Mouse (Mus musculus) cerebellum, adult 11 months (tissue): ENCODE results near the gene Pou2f2.

ENCODE experiments used
- DNase-seq: peaks from one replicate; pipeline ENCODE4 v3.0.0; 2022

Pou2f2 gene

DNA sequence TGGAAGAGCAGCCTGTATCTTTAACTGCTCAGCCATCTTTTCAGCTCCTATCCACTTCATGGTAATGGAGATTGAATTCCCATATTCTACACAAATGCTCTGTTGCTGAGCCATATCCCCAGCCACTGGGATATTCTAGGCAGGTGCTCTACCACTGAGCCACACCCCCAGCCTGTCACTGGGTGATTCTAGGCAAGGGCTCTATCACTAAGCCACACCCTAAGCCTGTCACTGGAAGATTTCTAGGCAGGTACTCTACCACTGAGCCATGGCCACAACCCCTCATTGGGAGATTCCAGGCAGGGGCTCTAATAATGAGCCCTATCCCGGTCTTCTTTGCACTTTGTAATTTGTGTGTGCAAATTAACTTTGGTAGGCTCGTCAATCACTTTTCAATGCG is 15.6 kb upstream of the Pou2f2 start:
- DNase-seq = no peak

DNA sequence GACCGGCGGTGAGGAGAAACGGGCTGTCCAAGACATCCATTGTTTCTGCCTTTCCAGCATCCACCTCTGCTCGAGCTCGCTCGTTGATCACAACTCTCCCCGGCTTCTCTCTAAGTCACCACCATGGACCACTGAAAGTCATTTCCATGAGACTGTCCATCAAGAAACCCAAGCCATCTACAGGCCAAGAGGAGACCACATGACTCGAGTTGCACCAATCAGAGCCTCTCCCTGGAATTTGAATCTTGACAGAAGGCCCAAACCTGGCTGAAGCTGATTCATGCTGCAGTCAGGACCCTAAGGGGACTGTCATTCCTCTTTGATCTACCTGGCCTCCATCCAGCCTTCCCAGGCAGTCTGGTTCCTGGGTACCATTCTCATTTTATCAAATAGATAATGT is 12.6 kb upstream of the Pou2f2 start:
- no peak for DNase-seq

DNA sequence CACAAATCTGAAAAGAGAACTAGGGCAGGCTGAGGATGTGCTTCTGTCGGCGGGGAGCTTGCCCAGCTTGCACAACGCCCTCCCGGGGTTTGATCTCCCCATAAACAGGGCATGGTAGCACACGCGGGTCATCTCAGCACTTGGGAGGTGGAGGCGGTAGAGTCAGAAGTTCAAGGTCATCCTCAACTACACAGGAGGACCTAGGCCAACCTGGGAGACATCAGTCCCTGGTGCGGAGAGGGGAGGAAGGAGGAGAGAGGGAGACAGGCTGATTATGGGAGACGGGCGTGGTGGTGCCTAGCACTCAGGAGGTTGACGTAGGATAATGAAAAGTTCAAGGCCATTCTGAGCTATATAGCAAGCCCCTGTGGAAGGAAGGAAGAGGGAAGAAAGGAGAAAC is 11.3 kb upstream of the Pou2f2 start:
- no peak for DNase-seq

DNA sequence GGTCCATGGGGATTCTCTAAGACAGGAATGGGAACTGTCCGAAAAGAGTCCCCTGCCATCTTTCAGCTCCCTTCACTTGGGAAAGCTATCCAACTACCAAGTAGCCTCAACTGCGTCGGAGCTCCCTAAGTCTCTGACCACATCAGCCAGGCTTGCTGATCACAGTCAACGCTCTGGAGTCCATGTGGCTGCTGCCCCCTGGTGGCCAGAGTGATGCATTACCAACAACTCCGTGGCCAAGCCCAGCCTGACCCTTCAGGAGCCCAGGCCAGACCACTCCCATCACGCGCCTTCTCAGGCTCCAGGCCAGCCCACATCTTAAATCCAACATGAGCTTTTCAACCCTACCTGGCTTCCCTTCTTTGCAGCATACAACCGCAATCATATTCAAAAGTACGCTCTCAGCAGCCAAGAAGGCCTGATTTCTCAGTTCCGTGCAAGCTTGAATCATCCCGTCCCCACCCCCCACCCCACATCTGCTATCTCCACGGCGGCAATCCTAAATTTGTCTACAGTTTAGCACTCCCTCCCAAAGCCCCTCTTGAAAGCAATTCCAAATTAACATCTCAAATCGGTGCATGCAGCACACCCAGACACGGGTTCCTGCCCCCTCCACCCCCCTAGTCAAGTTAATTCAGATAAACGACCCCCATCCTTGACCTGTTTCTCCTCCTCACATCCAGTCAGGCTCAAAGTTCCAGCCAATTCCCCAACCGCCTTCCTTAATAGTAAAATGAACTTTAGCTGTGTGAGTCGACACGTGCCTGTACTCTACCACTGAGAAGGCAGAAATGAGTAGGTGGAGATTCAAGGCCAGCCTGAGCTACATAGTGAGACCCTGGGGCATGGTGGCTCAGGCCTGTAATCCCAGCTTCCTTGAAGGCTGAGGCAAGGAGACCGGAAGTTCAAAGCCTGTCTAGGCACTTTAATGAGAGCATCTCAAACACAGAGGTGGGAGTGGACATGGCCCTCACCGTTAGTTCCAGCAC is 8.4 kb upstream of the Pou2f2 start:
- DNase-seq = peak; percentile 87

DNA sequence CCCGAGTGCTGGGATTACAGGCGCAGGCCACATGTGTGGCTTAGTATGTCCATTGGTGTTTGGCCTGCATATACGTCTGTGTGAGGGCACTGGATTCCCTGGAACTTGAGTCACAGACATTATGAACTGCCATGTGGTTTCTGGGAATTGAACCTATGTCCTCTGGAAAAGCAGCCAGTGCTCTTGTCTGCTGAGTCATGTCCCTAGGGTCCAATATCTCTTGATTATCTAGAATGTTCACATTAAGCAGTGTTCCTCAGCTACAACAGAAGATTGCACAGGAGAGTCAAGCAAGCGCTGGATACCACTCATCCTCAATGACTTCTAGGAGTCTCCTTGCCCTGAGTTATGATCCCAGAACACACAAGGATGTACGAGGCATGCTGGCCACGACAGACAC is 4.6 kb upstream of the Pou2f2 start:
- DNase-seq = no peak

DNA sequence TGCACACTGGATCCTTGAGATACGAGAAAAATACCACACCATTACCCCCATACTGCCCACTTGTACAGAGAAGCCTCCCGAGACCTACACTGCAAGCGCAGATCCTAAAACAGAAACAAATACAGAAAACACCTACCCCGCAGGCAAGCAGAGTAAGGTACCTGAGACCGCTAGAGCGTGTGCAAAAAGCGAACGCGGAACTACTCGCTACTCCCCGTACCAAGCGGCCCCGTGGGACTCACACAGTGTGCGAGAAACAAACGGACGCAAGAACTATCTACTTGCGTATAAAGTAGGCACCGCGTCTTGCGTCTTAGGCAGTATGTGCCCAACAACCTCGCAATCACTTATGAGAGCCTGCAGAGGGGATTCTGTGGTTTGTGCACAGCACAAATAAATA is 2.3 kb upstream of the Pou2f2 start:
- no peak for DNase-seq

DNA sequence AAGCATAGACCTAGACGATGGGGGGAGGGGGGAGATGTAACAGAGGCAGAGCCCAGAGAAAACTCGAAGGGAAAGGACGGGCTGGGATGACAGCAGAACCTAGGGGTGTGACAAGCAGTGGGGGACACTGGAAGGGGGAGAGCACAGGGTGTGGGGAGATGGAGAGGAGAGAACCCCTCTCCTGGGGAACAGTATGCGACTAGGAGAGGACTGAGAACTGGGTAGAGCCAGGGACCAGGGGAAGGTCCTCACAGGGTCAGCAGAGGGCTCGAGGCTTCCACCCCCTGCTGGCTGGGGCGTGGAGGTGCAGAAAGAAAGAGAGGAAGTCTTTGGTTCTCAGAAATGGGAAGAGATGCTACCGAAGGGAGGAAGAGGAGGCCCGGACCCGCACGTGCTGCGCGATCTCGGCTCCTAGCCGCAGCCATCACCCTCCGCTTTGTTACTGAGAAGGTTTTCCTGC is 1.8 kb upstream of the Pou2f2 start:
- DNase-seq = no peak

DNA sequence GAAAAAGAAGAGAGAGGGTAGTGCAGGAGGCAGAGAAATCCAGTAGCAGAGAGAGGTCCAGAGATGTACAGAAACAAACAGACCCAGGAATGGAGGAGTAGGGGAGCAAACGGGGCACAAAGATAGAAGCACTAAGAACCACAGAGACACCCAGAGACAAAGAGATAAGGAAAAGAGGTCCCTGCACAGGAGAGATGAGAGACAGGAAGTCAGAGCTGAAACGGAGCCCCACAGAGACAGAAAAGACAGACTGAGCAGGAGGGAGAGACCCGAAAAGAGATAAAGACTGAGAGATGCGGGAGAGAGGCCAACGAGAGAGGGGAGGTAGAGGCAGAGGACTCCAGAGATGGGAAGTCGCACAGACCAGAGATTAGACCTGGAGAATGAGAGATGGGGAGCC is 986 bp upstream of the Pou2f2 start:
- no peak for DNase-seq

DNA sequence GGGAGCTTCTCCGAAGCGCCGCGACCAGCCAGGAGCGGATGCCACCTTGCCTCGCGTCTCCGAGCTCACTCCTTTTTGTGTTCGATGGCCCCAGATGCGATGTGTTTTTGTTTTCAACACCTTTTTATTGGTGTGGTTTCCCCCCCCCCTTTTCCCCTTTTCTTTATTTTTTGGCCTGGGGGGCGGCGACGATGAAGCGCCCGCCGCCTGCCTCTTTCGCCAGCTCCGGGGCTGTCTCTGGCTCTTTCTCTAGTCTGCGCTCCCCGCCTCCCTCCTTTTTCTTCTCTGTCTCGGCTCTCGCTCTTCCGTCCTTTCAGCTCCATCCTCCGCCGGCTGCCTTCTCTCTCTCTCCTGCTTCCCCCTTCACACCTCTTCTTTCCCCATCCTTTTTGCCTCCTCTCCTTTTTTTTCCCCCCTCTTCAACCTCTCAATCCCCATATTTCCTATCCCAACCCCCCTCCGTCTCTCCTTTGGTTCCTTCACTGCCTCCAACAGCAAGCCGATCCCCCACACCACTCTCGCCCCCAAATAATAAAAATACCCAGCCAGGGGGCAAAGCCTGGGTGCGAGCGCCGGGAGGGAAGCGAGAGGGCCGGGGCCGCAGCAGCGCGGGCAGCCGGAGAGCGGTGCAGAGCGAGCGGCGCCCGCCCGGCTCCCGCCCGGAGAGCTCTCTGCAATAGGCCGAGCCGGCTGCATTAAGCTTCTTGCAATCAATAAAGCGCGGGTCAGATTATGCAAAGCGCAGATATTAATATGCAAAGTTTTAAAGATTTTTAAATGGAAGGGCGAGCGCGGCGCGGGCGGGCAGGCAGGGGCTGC is 530 bp downstream of the Pou2f2 start:
- no peak for DNase-seq

DNA sequence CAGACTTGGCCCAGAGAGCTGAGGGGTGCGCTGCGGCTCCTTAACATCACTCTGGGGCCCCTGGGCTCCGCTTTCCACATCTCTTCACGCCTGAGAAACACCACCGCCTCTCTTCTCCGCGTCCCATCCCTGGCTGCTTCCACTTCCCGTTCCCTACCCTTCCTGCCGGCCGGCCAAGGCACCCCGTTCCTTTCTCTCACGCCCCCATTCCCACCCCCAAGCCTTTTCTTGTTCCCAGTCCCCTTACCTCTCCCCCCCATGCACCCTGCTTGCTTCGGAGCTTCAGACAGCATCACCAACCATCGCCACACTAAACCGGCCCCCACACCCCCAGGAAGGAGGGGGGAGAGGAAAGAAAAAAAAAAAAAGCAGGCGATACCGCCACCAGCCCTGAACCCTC is 1.2 kb downstream of the Pou2f2 start:
- no peak for DNase-seq

DNA sequence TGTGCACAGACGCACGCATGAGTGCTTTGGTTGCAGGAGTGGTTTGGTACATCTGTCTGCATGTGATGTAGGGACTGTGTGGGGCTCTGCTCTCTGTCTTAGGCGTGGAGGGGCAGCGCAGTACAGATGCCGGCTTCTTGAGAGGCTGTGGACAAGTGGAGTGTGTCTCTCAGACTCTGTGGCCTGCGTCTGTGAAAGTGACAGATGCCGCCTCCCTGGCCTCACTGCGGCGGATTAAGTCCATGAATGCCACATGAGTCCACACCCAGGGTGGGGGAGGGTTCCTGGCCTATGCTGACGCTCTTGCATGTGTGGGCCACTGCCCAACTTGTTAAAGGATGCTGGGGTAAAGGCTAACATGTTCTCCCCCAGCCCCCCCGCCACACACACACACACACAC is 5.2 kb downstream of the Pou2f2 start:
- no peak for DNase-seq

DNA sequence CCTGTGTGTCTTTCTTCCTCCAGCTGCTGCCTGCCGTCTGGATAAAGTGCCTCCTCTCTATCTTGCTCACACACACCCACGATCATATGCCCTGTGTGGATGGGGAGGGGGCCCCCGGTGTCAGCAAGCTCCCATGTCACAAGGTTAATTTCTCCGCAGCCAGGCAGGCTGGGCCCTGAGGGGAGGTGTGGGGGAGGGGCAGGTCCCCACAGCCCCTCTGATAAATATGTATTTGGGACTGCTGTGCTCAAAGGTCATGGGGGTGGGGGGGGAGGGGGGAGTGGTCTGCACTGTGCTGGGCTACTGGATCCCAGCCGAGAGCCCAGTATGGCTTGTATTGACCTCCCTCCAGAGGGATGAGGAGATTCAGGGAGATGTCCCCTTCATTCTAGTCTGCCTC is 6.9 kb downstream of the Pou2f2 start:
- no peak for DNase-seq

DNA sequence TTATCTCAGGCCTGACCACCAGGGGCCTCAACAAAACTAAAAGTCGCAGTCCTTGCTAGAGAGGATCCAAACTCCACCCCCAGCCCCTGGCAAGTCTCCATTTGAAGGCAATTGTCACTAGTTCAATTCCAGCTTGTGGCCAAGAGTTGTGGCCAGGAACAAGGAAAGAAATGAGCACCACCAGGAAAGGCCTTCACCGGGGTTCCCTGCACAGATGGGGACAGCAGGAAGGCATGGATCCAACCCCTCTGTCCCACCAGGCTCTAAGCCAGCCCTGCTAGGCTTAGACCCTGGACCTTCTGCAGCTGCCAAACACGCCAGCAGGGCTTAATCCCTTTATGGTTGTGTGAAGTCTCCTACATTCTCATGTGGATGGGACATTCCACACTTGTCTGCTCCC is 8.9 kb downstream of the Pou2f2 start:
- DNase-seq = no peak

DNA sequence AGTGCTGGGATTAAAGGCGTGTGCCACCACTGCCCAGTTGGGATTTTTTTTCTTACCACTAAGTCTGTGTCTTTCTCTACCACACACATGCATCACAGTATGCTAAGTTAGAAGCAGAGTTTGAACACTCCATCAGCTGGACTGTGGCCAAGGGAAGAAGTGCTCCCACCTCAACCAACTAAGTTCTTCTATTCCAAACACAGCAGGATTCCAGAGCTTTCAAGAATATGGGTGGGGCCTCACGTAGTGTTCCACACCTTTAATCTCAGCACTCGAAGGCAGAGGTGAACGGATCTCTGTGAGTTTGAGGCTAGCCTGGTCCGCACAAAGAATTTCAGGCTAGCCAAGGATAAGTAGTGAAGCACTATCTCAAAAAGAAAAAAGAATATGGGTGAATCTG is 13.4 kb downstream of the Pou2f2 start:
- no peak for DNase-seq

DNA sequence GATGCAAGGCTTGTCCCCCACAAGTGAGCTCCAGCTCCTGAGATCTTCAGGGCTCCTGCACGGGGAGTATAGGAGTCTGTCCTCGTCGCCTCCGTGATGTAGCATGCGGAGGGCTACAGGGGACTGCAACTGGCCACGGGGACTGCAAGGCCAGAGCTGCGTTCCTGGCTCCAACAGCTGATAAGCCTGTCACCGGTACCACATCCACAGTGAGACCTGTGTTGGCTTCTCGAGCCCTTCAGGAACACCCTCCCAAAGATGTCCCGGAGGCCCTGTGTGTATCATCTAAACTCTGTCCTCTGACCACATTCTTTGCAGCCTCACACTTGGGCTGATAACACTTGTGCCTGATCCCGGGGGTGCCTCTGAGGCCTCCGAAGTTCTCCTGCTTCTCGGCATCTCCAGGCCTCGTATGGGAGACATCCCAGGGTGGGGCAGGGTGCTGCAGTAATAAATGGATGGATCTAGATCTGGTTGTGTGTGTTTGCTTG is 23.3 kb downstream of the Pou2f2 start:
- DNase-seq = no peak

DNA sequence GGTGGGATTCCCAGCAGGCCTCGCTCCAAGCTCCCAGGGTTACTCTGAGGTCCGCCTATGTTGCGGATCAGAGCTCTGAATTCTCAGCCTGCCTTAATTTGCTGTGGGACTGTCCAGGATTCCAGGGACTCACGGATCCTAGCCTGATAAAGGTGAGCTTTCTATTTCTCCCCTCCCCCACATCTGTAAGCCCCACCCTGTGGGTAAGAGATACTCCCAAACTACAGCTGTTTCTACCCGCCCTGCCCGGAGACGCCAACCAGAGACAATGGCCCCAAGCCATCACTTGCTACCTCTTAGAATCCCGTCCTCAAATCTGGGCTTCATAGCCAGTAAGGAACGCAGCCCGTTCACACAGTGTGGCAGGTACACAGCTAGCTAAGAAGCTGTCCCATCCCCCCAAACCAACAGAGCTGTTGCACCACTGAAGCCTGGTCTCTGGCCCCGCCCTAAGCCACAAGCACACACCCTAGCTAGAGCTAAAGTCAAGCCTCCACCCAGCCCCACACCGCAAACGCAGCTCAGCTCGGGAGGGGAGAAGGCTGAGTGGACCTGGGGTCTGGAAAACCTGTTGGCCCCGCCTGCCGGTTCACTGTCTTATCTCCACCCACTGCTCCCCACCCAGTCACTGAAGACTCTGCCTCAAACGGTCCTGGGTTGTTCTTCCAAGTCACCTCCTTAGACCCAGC is 23.9 kb downstream of the Pou2f2 start:
- DNase-seq = no peak

DNA sequence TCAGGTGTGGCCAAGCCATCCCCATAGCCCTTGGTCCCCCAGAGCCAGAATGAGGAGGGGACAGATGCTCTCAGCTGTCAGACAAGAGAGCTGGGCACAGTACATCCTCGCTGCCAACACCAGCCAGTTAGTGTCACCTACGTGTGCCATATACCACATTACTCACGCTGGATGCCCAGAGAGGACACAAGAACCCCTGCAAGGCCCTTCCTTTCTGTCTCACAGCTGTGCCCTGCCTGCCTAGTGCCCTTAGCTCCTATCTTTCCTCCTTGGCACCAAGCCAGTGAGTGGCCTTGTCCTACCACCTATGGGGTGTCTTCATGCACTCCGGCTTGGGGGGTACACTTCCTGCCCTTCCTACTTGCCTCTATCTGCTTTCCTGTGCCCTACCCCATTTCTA is 24.9 kb downstream of the Pou2f2 start:
- DNase-seq = no peak

DNA sequence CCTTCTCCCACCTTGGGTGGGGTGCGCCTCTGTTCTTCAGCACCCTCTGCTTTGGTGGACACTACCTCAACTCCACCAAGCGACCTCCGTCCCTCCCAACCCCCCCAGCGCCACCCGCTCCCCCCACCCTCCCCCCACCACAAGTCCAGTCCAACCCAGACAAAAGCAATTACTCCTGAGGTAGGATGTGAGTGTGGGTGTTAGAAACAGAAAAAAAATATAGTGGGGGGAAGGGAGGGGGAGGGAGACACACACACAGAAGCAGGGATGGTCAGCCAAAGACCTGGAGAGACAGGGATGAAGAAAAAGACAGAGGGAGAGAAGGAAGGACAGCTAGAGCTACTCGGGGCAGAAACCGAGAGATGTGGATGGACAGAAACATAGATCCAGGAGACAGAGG is 25.7 kb downstream of the Pou2f2 start:
- DNase-seq = no peak

DNA sequence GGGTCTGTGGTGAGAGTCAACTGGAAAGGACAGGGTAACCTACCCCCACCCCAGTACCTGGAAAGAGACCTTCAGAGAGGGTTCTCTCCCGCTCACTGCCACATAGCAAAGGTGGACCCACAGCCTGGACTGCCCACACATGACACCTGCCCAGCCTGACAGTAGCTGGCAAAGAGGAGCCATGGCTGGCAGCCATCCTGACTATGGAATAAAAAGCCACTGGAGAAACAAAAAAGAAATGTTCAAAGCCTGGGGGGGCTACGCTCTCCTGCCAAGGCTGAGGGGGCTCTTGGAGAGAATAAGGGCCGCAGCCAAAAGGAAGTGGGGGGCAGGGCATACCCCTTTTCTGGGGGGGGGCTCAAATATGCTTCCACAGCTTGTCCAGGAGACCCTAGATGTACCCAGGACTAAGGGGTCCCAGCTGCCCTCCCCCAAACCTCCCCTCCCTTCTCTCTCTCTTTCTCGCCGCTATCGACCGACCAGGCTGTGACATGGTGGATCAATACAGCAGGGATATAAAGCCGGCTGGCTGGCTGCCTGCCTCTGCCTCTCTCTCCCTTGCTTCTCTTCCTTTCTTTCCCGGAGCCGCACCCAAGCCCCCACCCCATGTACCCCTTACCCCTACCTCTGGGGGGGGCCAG is 27.5 kb downstream of the Pou2f2 start:
- DNase-seq = no peak

DNA sequence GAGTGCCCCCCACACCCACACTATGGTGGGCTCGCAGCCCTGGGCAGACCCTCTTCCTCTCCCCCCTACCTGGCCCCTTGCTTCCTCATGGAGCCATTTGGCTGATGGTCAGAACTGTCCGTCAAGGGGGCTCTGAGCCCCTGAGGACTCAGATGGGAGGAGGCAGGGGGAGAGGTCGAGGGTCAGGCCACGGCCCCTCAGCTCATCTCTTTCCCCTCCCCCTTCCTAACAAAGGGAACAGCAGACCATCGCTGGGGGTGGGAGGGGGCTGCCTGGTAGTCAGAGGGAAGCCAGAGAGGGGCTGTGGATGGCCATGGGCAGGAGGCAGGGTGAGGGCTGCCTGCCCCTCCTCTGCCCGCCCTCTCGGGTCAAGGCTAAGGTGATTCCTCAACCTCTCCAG is 28.5 kb downstream of the Pou2f2 start:
- no peak for DNase-seq

DNA sequence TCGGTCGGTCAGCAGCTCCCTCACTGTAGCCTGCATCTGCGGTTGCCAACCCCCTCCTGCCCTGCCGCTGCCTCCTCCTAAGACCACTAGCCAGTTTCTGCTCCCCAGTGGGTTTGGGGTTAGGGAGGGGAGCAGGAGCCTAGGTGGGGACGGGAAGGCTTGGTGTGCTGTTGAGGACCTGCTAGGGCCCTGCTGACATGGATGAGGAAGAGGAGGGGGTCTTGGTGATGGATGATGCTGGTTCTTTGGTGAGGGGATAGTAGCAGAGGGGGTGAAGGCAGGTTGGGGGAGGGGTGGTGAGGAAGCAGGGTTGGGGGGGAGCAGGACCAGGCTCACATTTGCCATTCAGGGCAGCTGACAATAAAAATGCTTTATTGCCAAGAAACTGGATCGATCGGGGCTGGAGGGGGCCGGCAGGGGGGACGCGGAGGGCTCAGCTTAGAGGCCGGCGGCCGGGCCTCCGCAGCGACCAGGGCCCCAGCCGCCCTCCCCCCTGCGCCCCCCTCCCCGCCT is 29.3 kb downstream of the Pou2f2 start:
- no peak for DNase-seq

DNA sequence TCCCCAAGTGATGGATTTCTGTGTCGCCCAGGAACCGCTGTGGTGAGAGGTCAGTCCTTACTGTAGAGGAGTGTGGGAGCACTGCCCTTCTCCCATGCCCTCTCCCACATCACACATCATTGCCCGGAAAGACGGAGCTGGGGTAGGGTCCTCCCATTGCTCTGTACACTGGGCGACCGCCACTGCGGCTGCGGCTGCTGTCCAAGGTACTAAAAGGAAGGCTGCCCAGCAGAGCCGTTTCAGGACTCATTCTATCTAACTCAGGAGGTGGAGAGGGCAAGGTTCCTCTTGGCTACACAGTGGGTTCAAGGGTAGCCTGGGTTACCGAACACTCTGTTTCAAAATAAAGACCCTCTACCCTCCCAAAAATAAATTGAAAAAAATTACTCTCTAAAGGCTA is 33.6 kb downstream of the Pou2f2 start:
- no peak for DNase-seq

DNA sequence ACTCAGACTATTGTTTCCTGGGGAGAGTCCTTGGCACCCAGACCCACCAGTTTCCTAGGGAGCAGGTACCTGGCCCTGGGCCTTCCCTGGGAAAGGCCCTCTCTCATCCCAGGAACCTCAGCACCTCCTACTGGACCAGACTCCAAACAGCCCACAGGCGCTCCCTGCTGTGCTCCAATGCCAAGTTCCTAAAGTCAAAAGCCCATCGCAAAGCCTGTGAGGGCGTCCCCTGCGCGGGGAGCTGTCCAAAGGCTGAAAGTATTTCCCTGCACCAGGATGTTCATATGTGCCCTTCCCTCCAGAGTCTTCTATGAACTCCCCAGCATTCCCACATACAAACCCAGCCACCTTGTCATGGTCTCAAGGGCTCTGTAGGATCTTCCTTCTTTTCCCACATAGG is 37.8 kb downstream of the Pou2f2 start:
- DNase-seq = no peak
